Mouse (Mus musculus) limb, embryonic 13.5 days (tissue): Measurements from ENCODE around the gene Gm10642. TPM values are rescaled to one million over a fixed set of nuclear protein-coding genes. Genes with fewer than 3 reads are reported as not detected.

Experiments
- ATAC-seq: fragments of 200-750 bp; cut with Nextera tagmentation; 2 replicates; pipeline ENCODE4 v1.8.0; 2017; ENCODE audit warnings: low read depth, moderate number of reproducible peaks, moderate TSS enrichment; ENCODE audit not compliant: low FRiP score
- H3K27ac ChIP-seq: fragments of 300-500 bp; sonication (generic); 2 replicates; pipeline ENCODE4 v1.5.1; 2015; ENCODE audit warnings: inconsistent platforms, mild to moderate bottlenecking, moderate library complexity
- H3K27me3 ChIP-seq: fragments of 300-500 bp; sonication (generic); 2 replicates; pipeline ENCODE4 v1.6.1; 2015; ENCODE audit warnings: mild to moderate bottlenecking, inconsistent platforms
- H3K36me3 ChIP-seq: fragments of 300-500 bp; sonication (generic); 2 replicates; pipeline ENCODE4 v1.6.1; 2015; ENCODE audit warnings: inconsistent platforms, mild to moderate bottlenecking, moderate library complexity
- H3K4me1 ChIP-seq: fragments of 300-500 bp; sonication (generic); 2 replicates; pipeline ENCODE4 v1.6.1; 2015; ENCODE audit warnings: inconsistent platforms
- H3K4me2 ChIP-seq: fragments of 300-500 bp; sonication (generic); replicated peaks from 2 replicates; pipeline ENCODE4 v1.6.1; 2015; ENCODE audit warnings: inconsistent platforms, mild to moderate bottlenecking, moderate library complexity
- H3K4me3 ChIP-seq: fragments of 300-500 bp; sonication (generic); 2 replicates; pipeline ENCODE4 v1.5.1; 2015; ENCODE audit warnings: moderate library complexity, mild to moderate bottlenecking, inconsistent platforms
- H3K9ac ChIP-seq: fragments of 300-500 bp; sonication (generic); 2 replicates; pipeline ENCODE4 v1.6.1; 2015; ENCODE audit warnings: mild to moderate bottlenecking, inconsistent platforms
- H3K9me3 ChIP-seq: fragments of 300-500 bp; sonication (generic); 2 replicates; pipeline ENCODE4 v1.6.1; 2016; ENCODE audit warnings: inconsistent platforms
- WGBS: fragments of 180-500 bp; shearing (Covaris S2); methylation state at CpG from one replicate; pipeline ENCODE4 v1.1.7; 2015; 5-methylcytosine and 5-hydroxymethylcytosine counted together
- polyA plus RNA-seq: library from polyadenylated mRNA; unstranded; fragments of >200 nt; fragmentation: Nextera tagmentation; extraction: Ambion mirVana; gene quantifications from 2 replicates; pipeline ENCODE4 v1.2.1, GENCODE M21; 2015

Gene Gm10642
- polyA plus RNA-seq, 1 experiment from 2014 or later, result 0.18 TPM

GRCm38 (mm10) chr9:70675117-70675516 lies 19.1 kb downstream of the Gm10642 start:
- H3K4me2 ChIP-seq, result no peak overlapping the region
- no peak for ATAC-seq
- H3K27ac ChIP-seq, result no peak overlapping the region
- no peak overlapping the region for H3K9ac ChIP-seq
- H3K4me3 ChIP-seq, result no peak overlapping the region
- H3K27me3 ChIP-seq, result no peaks in the 10 kb centered on the region
- 80% methylated on average over 4 of the region's 4 CpGs for WGBS
- H3K4me1 ChIP-seq, result peaks cover 9% of the 10 kb centered on the region; the same call in 1 of the 2 replicates
- no peaks in the 10 kb centered on the region for H3K36me3 ChIP-seq
- 0 out of 2 replicates have a peak, but pooled peaks cover 2% of the 10 kb centered on the region for H3K9me3 ChIP-seq

DNA sequence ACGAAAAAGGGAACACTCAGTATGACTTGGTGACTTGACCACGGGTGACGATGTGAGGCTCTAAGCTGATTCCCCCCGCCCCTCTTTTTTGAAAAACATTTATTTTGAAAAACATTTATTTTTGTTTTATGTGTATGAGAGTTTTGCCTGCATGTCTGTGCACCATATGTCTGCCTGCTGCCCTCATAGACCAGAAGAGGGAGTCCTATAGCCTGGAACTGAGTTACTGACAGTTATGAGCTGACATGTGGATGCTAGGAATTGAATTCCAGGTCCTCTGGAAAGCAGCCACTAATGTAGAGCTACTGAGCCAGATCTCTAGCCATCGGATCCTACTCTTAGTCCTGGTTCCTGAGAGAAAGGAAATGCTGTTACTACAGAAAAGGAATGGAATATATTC lies 19.9 kb downstream of the Gm10642 start:
- no peak for ATAC-seq
- Histone ChIP-seq H3K27ac (no peak overlapping the region), H3K36me3 (no peaks in the 10 kb centered on the region), H3K4me2 (no peak overlapping the region), H3K9ac (no peak overlapping the region), H3K4me3 (no peak overlapping the region), H3K4me1 (peaks cover 14% of the 10 kb centered on the region; the same call in 1 of the 2 replicates), H3K27me3 (no peaks in the 10 kb centered on the region), H3K9me3 (0 out of 2 replicates have a peak, but pooled peaks cover 2% of the 10 kb centered on the region)
- WGBS, result 87% methylated on average over 5 of the region's 5 CpGs

DNA sequence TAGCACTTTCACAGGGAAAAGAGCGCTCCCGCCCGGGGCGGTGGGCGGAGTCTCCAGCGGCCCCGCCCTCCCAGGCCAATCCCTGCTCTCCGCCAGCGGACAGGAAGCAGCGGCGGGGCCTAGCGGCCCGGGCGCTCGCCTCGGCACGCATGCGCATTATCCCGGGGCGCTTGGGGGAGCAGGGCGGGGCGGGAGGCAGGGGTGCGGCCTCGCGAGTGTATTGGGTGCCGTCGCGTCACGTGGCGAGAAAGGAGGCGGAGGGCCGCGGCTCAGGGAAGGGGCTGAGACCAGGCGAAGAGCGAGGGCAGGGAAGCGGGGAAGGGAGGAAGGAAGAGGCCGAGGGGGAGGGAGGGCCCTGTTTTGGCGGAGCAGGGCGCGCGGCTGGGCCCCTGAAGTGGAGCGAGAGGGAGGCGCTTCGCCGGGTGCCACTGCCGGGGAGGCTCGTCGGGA lies 22.7 kb downstream of the Gm10642 start, which contains the start of gene Adam10:
Gene Adam10 (plus strand): TSS at position 316 of the 450 bp plus-strand sequence.
- Histone ChIP-seq H3K4me1 (peaks cover 17% of the 10 kb centered on the region), H3K27ac (peak within 1 kb of the TSS; percentile 96), H3K4me3 (peak within 1 kb of the TSS; percentile 96), H3K27me3 (no peaks in the 10 kb centered on the region), H3K9me3 (0 out of 2 replicates have a peak, but pooled peaks cover 2% of the 10 kb centered on the region), H3K4me2 (peak within 1 kb of the TSS; percentile 80), H3K9ac (peak within 1 kb of the TSS; percentile 97), H3K36me3 (no peaks in the 10 kb centered on the region)
- 1% methylated on average over 45 of the region's 48 CpGs for WGBS
- peak; percentile 99 for ATAC-seq

DNA sequence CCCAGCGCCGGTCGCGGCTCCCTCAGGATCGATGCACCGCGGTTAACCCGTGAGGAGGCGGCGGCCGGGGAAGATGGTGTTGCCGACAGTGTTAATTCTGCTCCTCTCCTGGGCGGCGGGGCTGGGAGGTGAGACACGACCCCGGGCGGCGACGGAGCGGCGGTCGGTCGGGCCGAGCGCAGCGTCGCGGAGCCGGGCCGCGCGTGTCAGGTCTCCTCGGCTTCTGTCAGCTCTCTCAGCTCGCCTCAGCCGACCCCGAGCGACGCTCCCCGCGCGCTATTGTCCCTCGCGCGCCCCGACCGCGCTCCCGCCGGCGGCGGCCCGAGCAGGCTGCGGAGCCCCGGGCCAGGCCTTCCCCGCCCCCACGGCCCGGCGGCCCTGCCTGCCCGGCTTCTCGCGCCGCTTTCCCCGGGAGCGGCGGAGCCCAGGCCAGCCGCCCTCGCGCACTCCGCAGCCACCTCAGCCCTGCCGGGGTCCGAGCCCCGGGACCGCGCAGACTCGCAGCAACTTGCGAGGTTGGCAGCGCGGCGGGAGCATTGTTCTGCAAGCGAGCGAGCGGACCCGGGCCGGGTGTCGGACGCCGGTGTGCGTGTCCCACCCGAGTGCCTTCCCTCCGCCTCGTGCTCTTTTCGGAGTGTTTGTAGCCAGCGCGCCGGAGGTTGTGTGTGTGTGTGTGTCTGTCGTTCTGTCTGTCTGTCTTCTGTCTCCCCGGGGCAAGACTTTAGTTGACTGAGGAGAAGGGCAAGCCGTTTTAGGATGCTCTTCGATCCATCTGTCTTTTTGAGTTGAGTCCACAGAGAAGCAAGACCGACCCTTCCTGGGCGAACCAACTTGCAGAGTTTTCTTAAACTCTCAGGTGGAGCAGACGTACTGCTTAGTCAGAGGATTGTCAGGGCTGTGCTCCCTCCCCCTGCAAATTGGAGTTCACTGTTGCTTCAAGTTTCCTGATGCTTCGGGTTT lies 23.4 kb downstream of the Gm10642 start:
- peak; percentile 53; the same call in 1 of the 2 replicates for ATAC-seq
- H3K36me3 ChIP-seq, result no peaks in the 10 kb centered on the region
- peak overlapping the region; percentile 96 for H3K4me3 ChIP-seq
- H3K4me2 ChIP-seq, result peak overlapping the region; percentile 80
- peak overlapping the region; percentile 96 for H3K27ac ChIP-seq
- under 1% methylated on average over 91 of the region's 103 CpGs for WGBS
- H3K9me3 ChIP-seq, result 0 out of 2 replicates have a peak, but pooled peaks cover 2% of the 10 kb centered on the region
- H3K27me3 ChIP-seq, result no peaks in the 10 kb centered on the region
- peaks cover 17% of the 10 kb centered on the region for H3K4me1 ChIP-seq
- peak overlapping the region; percentile 97 for H3K9ac ChIP-seq

DNA sequence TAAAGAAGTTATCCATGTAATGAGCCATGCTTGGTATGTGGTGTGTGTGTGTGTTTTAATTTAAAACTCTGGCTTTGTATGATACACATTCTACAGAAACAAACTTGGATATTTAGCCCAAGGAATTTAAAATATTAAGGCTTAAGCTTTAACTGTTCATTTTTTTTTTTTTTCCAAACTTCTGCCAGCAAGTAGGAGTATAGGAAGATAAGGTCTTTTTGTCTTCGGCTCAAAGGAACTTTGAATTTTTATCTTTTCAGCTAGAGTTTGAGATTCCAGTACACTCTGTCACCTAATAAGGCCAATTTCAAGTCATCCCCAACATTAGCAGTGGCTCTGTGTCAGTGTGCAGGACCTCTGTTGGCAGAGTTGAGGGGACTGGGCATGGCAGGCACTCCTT lies 26.2 kb downstream of the Gm10642 start:
- H3K4me2 ChIP-seq, result no peak overlapping the region
- peaks cover 17% of the 10 kb centered on the region for H3K4me1 ChIP-seq
- no peak for ATAC-seq
- no peak overlapping the region for H3K27ac ChIP-seq
- no peak overlapping the region for H3K9ac ChIP-seq
- no peak overlapping the region for H3K4me3 ChIP-seq
- WGBS, result 94% methylated on average over 1 of the region's 1 CpGs
- no peaks in the 10 kb centered on the region for H3K27me3 ChIP-seq
- H3K9me3 ChIP-seq, result no peaks in the 10 kb centered on the region
- H3K36me3 ChIP-seq, result no peaks in the 10 kb centered on the region

DNA sequence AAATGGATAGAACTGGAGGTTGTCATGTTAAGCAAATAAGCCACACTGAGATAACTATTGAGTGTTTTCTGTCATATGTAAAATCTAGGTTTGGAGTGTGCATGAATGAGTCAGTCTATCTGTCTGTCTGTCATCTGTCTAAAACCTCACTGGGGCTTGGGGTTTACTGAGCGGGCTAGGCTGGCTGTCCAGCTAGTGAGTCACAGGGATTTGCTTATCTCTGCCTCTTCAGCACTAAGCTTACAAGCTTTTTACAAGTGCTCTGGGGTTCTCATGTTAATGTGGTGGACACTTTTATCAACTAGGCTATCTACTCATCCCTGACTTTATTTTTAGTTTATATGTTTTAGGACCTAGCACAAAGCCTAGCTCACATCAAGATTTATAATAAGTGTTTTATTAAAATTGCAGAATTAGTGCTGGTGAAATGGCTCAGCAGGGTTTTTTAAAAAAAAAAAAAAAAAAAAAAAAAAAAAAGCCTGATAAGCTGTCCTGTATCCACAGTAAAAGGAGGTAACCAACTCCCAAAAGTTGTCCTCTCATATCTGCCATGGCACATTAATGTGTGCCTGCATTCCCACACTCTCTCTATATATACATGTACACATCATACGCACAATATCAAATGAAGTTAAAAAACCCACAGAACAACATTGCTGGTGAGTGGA lies 32.4 kb downstream of the Gm10642 start:
- ATAC-seq, result no peak
- Histone ChIP-seq H3K4me3 (no peak overlapping the region), H3K9ac (no peak overlapping the region), H3K9me3 (no peaks in the 10 kb centered on the region), H3K4me1 (peaks cover 2% of the 10 kb centered on the region; the same call in 1 of the 2 replicates), H3K27ac (no peak overlapping the region), H3K36me3 (no peaks in the 10 kb centered on the region), H3K27me3 (no peaks in the 10 kb centered on the region), H3K4me2 (no peak overlapping the region)
- 84% methylated on average over 2 of the region's 2 CpGs for WGBS

GRCm38 (mm10) chr9:70689926-70690325 lies 33.9 kb downstream of the Gm10642 start:
- no peak for ATAC-seq
- no peak overlapping the region for H3K4me2 ChIP-seq
- WGBS, result 77% methylated on average over 3 of the region's 3 CpGs

GRCm38 (mm10) chr9:70690579-70690978 lies 34.5 kb downstream of the Gm10642 start:
- H3K4me1 ChIP-seq, result peaks cover 2% of the 10 kb centered on the region; the same call in 1 of the 2 replicates
- no peaks in the 10 kb centered on the region for H3K36me3 ChIP-seq
- H3K9me3 ChIP-seq, result no peaks in the 10 kb centered on the region
- H3K4me2 ChIP-seq, result no peak overlapping the region
- no peaks in the 10 kb centered on the region for H3K27me3 ChIP-seq
- no peak overlapping the region for H3K4me3 ChIP-seq
- H3K27ac ChIP-seq, result no peak overlapping the region
- no peak overlapping the region for H3K9ac ChIP-seq
- ATAC-seq, result no peak

More at GRCm38 (mm10) chr9:70689926-70690325, 33.9 kb downstream of the Gm10642 start:
- Histone ChIP-seq H3K36me3 (no peaks in the 10 kb centered on the region), H3K4me3 (no peak overlapping the region), H3K9me3 (no peaks in the 10 kb centered on the region), H3K27ac (no peak overlapping the region), H3K4me1 (peaks cover 2% of the 10 kb centered on the region; the same call in 1 of the 2 replicates), H3K9ac (no peak overlapping the region), H3K27me3 (no peaks in the 10 kb centered on the region)

DNA sequence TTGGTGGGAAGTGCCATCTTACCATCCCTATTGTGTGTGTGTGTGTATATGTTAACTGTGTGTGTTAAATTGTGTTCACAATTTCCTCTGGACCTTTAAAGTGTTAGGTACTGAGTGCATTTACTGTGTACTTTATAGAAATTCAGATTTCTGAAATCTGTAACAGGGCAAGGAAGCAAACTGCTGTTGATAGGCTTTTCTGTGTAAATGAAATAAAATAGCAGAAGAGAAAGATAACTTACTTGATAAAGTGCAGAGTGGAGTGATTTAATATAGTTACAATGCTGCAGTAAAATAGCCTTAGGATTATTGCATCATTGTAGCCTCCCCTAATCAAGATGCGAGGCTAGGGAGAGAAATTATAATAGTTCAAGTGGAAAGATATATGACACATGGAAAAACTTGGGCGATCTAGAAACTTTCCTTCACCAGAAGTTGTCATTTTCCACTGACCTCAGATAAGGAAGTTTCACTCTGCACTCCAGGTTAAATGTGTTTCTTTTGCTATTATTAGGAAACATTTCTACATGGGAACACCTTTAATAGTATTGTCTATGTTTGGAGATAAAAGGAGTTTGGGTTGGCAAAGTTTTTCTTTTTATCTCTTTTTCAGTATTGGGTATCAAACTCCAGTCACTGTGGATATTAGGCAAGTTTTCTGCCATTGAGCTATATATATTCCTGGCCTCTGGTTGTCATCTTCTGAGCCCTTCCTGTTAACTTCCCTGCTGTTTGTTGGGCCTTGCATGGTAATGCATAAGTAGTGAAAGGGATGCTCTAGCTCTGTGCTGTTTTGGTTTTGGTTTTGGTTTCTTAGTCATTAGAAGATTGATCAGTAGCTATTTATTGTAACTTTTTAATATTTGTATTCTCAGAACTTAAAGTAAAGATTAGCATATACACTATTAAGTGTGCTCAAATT lies 36.0 kb downstream of the Gm10642 start:
- no peak for ATAC-seq
- no peaks in the 10 kb centered on the region for H3K9me3 ChIP-seq
- no peaks in the 10 kb centered on the region for H3K27me3 ChIP-seq
- H3K4me2 ChIP-seq, result no peak overlapping the region
- no peak overlapping the region for H3K4me3 ChIP-seq
- no peak overlapping the region for H3K9ac ChIP-seq
- no peak overlapping the region for H3K27ac ChIP-seq
- H3K4me1 ChIP-seq, result peaks cover 2% of the 10 kb centered on the region; the same call in 1 of the 2 replicates
- 74% methylated on average over 2 of the region's 2 CpGs for WGBS
- H3K36me3 ChIP-seq, result no peaks in the 10 kb centered on the region

GRCm38 (mm10) chr9:70695723-70696122 lies 39.7 kb downstream of the Gm10642 start:
- H3K9me3 ChIP-seq, result no peaks in the 10 kb centered on the region
- no peak overlapping the region for H3K4me3 ChIP-seq
- 82% methylated on average over 2 of the region's 2 CpGs for WGBS
- no peak overlapping the region for H3K4me2 ChIP-seq
- no peaks in the 10 kb centered on the region for H3K36me3 ChIP-seq
- H3K27ac ChIP-seq, result no peak overlapping the region
- H3K4me1 ChIP-seq, result no peaks in the 10 kb centered on the region
- H3K9ac ChIP-seq, result no peak overlapping the region
- no peaks in the 10 kb centered on the region for H3K27me3 ChIP-seq
- no peak for ATAC-seq

GRCm38 (mm10) chr9:70698090-70698489 lies 42.0 kb downstream of the Gm10642 start:
- H3K27me3 ChIP-seq, result no peaks in the 10 kb centered on the region
- no peak overlapping the region for H3K27ac ChIP-seq
- no peak overlapping the region for H3K4me2 ChIP-seq
- H3K4me1 ChIP-seq, result no peaks in the 10 kb centered on the region
- no peak overlapping the region for H3K4me3 ChIP-seq
- H3K36me3 ChIP-seq, result no peaks in the 10 kb centered on the region
- no peak for ATAC-seq
- WGBS, result 77% methylated on average over 1 of the region's 1 CpGs
- no peaks in the 10 kb centered on the region for H3K9me3 ChIP-seq
- H3K9ac ChIP-seq, result no peak overlapping the region
